Mouse (Mus musculus): Measurements from ENCODE around the gene Prl3b1. TPM values are rescaled to one million over a fixed set of nuclear protein-coding genes. Genes with fewer than 3 reads are reported as not detected.

The Prl3b1 gene
- not detected in 2 replicates for polyA plus RNA-seq (2014; fragmentation: Nextera tagmentation; extraction: Ambion mirVana)

GRCm38 (mm10) chr13:27241547-27241946 is at the start of gene Prl3b1:
Prl3b1 (plus strand) TSS chr13:27241847.
- H3K4me2 ChIP-seq (replicated peaks; ENCODE audit: low read depth, low read length), result no peak within 1 kb of the TSS
- WGBS, result 100% methylated on average over 1 of the region's 1 CpGs
- H3K9ac ChIP-seq (replicated peaks; ENCODE audit: low read depth, low read length), result no peak within 1 kb of the TSS
- no peaks in the 10 kb centered on the region for H3K36me3 ChIP-seq (ENCODE audit: control insufficient read depth, insufficient read depth, low read length)
- H3K4me3 ChIP-seq (ENCODE audit: low read depth, low read length), result no peak within 1 kb of the TSS
- H3K4me1 ChIP-seq (ENCODE audit: control insufficient read depth, insufficient read depth, low read length), result no peaks in the 10 kb centered on the region
- no peak within 1 kb of the TSS for H3K27ac ChIP-seq (ENCODE audit: low read length)
- H3K27me3 ChIP-seq (ENCODE audit: control insufficient read depth, insufficient read depth, low read length), result no peaks in the 10 kb centered on the region
- H3K9me3 ChIP-seq (ENCODE audit: control insufficient read depth, low read depth, low read length), result no peaks in the 10 kb centered on the region
- ATAC-seq (ENCODE audit: insufficient number of reproducible peaks, insufficient read depth, low FRiP score, low read depth), result no peak

GRCm38 (mm10) chr13:27196359-27196758 is 45.3 kb upstream of the Prl3b1 start, which contains the start of gene Prl3c1:
Prl3c1 (plus strand) TSS chr13:27196659.
- H3K9ac ChIP-seq (replicated peaks; ENCODE audit: low read depth, low read length), result no peak within 1 kb of the TSS
- no peaks in the 10 kb centered on the region for H3K36me3 ChIP-seq (ENCODE audit: control insufficient read depth, insufficient read depth, low read length)
- WGBS, result 80% methylated on average over 1 of the region's 1 CpGs

GRCm38 (mm10) chr13:27259136-27259535 is 17.5 kb downstream of the Prl3b1 start, which contains the start of gene Prl3a1:
Prl3a1 (plus strand) TSS chr13:27259436.
- H3K27ac ChIP-seq (ENCODE audit: low read length), result no peak within 1 kb of the TSS
- 91% methylated on average over 4 of the region's 4 CpGs for whole genome bisulfite sequencing
- no peak for ATAC-seq (ENCODE audit: insufficient number of reproducible peaks, insufficient read depth, low FRiP score, low read depth)

More at GRCm38 (mm10) chr13:27196359-27196758, 45.3 kb upstream of the Prl3b1 start, which contains the start of gene Prl3c1:
- Histone ChIP-seq H3K27ac (ENCODE audit: low read length) (no peak within 1 kb of the TSS), H3K4me1 (ENCODE audit: control insufficient read depth, insufficient read depth, low read length) (no peaks in the 10 kb centered on the region), H3K4me3 (ENCODE audit: low read depth, low read length) (no peak within 1 kb of the TSS), H3K4me2 (replicated peaks; ENCODE audit: low read depth, low read length) (no peak within 1 kb of the TSS), H3K27me3 (ENCODE audit: control insufficient read depth, insufficient read depth, low read length) (no peaks in the 10 kb centered on the region), H3K9me3 (ENCODE audit: control insufficient read depth, low read depth, low read length) (no peaks in the 10 kb centered on the region)
- ATAC-seq (ENCODE audit: insufficient number of reproducible peaks, insufficient read depth, low FRiP score, low read depth), result no peak

More at GRCm38 (mm10) chr13:27259136-27259535, 17.5 kb downstream of the Prl3b1 start, which contains the start of gene Prl3a1:
- H3K36me3 ChIP-seq (ENCODE audit: control insufficient read depth, insufficient read depth, low read length), result no peaks in the 10 kb centered on the region
- no peak within 1 kb of the TSS for H3K9ac ChIP-seq (replicated peaks; ENCODE audit: low read depth, low read length)
- no peak within 1 kb of the TSS for H3K4me3 ChIP-seq (ENCODE audit: low read depth, low read length)
- H3K4me2 ChIP-seq (replicated peaks; ENCODE audit: low read depth, low read length), result no peak within 1 kb of the TSS
- H3K4me1 ChIP-seq (ENCODE audit: control insufficient read depth, insufficient read depth, low read length), result no peaks in the 10 kb centered on the region
- no peaks in the 10 kb centered on the region for H3K9me3 ChIP-seq (ENCODE audit: control insufficient read depth, low read depth, low read length)
- no peaks in the 10 kb centered on the region for H3K27me3 ChIP-seq (ENCODE audit: control insufficient read depth, insufficient read depth, low read length)

Other genes with a start within 250 kb of the Prl3b1 start
- gene Prl, start 184.3 kb upstream of the Prl3b1 start, polyA plus RNA-seq (2014; fragmentation: Nextera tagmentation; extraction: Ambion mirVana), result not detected in 2 replicates
- not detected in 2 replicates for gene Prl3d1, start 147.7 kb upstream of the Prl3b1 start, polyA plus RNA-seq (2014; fragmentation: Nextera tagmentation; extraction: Ambion mirVana)
- not detected in 2 replicates for gene Prl3d2, start 120.1 kb upstream of the Prl3b1 start, polyA plus RNA-seq (2014; fragmentation: Nextera tagmentation; extraction: Ambion mirVana)
- not detected in 2 replicates for gene Prl3d3, start 85.1 kb upstream of the Prl3b1 start, polyA plus RNA-seq (2014; fragmentation: Nextera tagmentation; extraction: Ambion mirVana)
- gene Prl3c1, start 45.2 kb upstream of the Prl3b1 start, polyA plus RNA-seq (2014; fragmentation: Nextera tagmentation; extraction: Ambion mirVana), result not detected in 2 replicates
- gene Prl3a1, start 17.6 kb downstream of the Prl3b1 start, polyA plus RNA-seq (2014; fragmentation: Nextera tagmentation; extraction: Ambion mirVana), result not detected in 2 replicates
- not detected in 2 replicates for gene Prl6a1, start 70.8 kb downstream of the Prl3b1 start, polyA plus RNA-seq (2014; fragmentation: Nextera tagmentation; extraction: Ambion mirVana)
- gene Prl8a2, start 103.8 kb downstream of the Prl3b1 start, polyA plus RNA-seq (2014; fragmentation: Nextera tagmentation; extraction: Ambion mirVana), result not detected in 2 replicates
- gene Prl2b1, start 149.0 kb downstream of the Prl3b1 start, polyA plus RNA-seq (2014; fragmentation: Nextera tagmentation; extraction: Ambion mirVana), result not detected in 2 replicates
- gene Prl8a6, start 196.8 kb downstream of the Prl3b1 start, polyA plus RNA-seq (2014; fragmentation: Nextera tagmentation; extraction: Ambion mirVana), result not detected in 2 replicates

All from stomach, embryonic 14.5 days (tissue).